Mouse (Mus musculus) duodenum, adult 2 months (tissue): ENCODE measurements around the gene Nsd1. TPM values are rescaled to one million over a fixed set of nuclear protein-coding genes. Genes with fewer than 3 reads are reported as not detected.

Experiments used
- polyA plus RNA-seq: library from polyadenylated mRNA; depleted of rRNA; stranded (reverse); fragments of >200 nt; gene quantifications from 2 replicates; pipeline ENCODE4 v1.2.3, GENCODE M21; 2012; ENCODE audit warnings: low replicate concordance; rRNA removed

The Nsd1 gene
- polyA plus RNA-seq, result 7.6 and 9.0 TPM in 2 replicates

GRCm38 (mm10) chr13:55209649-55210192 lies at the start of gene Nsd1:
TSS of gene Nsd1 (plus strand) at chr13:55209782.

GRCm38 (mm10) chr13:55319931-55320533 lies 110.5 kb downstream of the Nsd1 start, which contains the start of gene Prelid1:
TSS of gene Prelid1 (plus strand) at chr13:55320500.

GRCm38 (mm10) chr13:55321434-55322129 lies 112.0 kb downstream of the Nsd1 start, which contains the start of gene Rab24:
TSS of gene Rab24 (minus strand) at chr13:55321946.

GRCm38 (mm10) chr13:55329683-55330566 lies 120.3 kb downstream of the Nsd1 start, which contains the start of gene Mxd3:
TSS of gene Mxd3 (minus strand) at chr13:55329823.

GRCm38 (mm10) chr13:55362453-55363060 lies 153.0 kb downstream of the Nsd1 start, which contains the start of gene Lman2:
TSS of gene Lman2 (minus strand) at chr13:55362783.

Other genes with a start within 250 kb of the Nsd1 start
- 0.91 and 1.8 TPM in 2 replicates for gene Hk3, start 188.4 kb upstream of the Nsd1 start, polyA plus RNA-seq
- gene Uimc1, start 109.5 kb upstream of the Nsd1 start, polyA plus RNA-seq, result 0.66 and 0.83 TPM in 2 replicates
- 4.3 and 4.4 TPM in 2 replicates for gene Zfp346, start 104.5 kb upstream of the Nsd1 start, polyA plus RNA-seq
- gene Gm17617, start 76.2 kb upstream of the Nsd1 start, polyA plus RNA-seq, result not detected in 2 replicates
- gene Fgfr4, start 57.1 kb upstream of the Nsd1 start, polyA plus RNA-seq, result 2.2 and 5.2 TPM in 2 replicates
- gene Prelid1, start 110.7 kb downstream of the Nsd1 start, polyA plus RNA-seq, result 816 and 1,080 TPM in 2 replicates
- 50.4 and 109 TPM in 2 replicates for gene Rab24, start 112.2 kb downstream of the Nsd1 start, polyA plus RNA-seq
- 6.6 and 8.8 TPM in 2 replicates for gene Mxd3, start 120.0 kb downstream of the Nsd1 start, polyA plus RNA-seq
- gene Lman2, start 153.0 kb downstream of the Nsd1 start, polyA plus RNA-seq, result 79.1 and 91.4 TPM in 2 replicates
- 5.0 and 14.5 TPM in 2 replicates for gene Rgs14, start 159.9 kb downstream of the Nsd1 start, polyA plus RNA-seq
- gene Slc34a1, start 188.4 kb downstream of the Nsd1 start, polyA plus RNA-seq, result 0.12 and 0.28 TPM in 2 replicates
- gene Pfn3, start 205.4 kb downstream of the Nsd1 start, polyA plus RNA-seq, result not detected in 2 replicates
- 0.13 and 0.63 TPM in 2 replicates for gene F12, start 217.0 kb downstream of the Nsd1 start, polyA plus RNA-seq
- 25.7 and 27.4 TPM in 2 replicates for gene Grk6, start 235.3 kb downstream of the Nsd1 start, polyA plus RNA-seq